ENCODE assay signal across 23 mouse cellular contexts in genomic region chr1:135892764-135893163, GRCm38 (mm10). TPM values are rescaled to one million over a fixed set of nuclear protein-coding genes. Genes with fewer than 3 reads are reported as not detected.
"Had no signal": no experiment of that assay in that cellular context is flagged by ENCODE, and none has a peak within 500 bp of the region (broad histone marks: within the 10 kb centered on the region; RNA-seq: fewer than 3 reads in every experiment).

No protein-coding gene starts in this region.

- H3K4me1 ChIP-seq: midbrain, embryonic 12.5 days; midbrain, embryonic 15.5 days; neural tube, embryonic 13.5 days; stomach, embryonic 15.5 days had no signal

- H3K36me3 ChIP-seq: midbrain, embryonic 12.5 days; midbrain, embryonic 15.5 days; neural tube, embryonic 13.5 days; stomach, embryonic 15.5 days had no signal

- H3K4me3 ChIP-seq: layer of hippocampus, adult 2 months; midbrain, embryonic 12.5 days; midbrain, embryonic 15.5 days; neural tube, embryonic 13.5 days; stomach, embryonic 15.5 days had no signal

- DNase-seq: kidney, adult 11 months; kidney, adult 9 months; kidney, postnatal 14 days; layer of hippocampus, adult 9-11 months; liver, postnatal 0 days; lung, embryonic 14.5 days; retina, postnatal 1 day; right cerebral cortex, postnatal 25 days; spleen, adult 18-20 months; thymus, adult 2 months; thymus, postnatal 14 days; thymus, postnatal 4 days had no signal

- H3K4me2 ChIP-seq: liver, embryonic 11.5 days; lung, embryonic 14.5 days; midbrain, embryonic 12.5 days; midbrain, embryonic 15.5 days; neural tube, embryonic 13.5 days; stomach, embryonic 15.5 days had no signal

- H3K27me3 ChIP-seq: midbrain, embryonic 12.5 days; midbrain, embryonic 15.5 days; neural tube, embryonic 13.5 days; stomach, embryonic 15.5 days had no signal

- H3K27ac ChIP-seq: layer of hippocampus, adult 2 months; liver, embryonic 14.5 days; macrophage; midbrain, embryonic 12.5 days; midbrain, embryonic 15.5 days; neural tube, embryonic 13.5 days had no signal

- ATAC-seq: liver, postnatal 0 days; midbrain, embryonic 15.5 days had no signal

- H3K9me3 ChIP-seq: midbrain, embryonic 12.5 days; midbrain, embryonic 15.5 days; neural tube, embryonic 13.5 days; stomach, embryonic 15.5 days had no signal

- H3K9ac ChIP-seq: liver, embryonic 14.5 days; liver, postnatal 0 days; lung, embryonic 14.5 days; midbrain, embryonic 12.5 days; midbrain, embryonic 15.5 days; neural tube, embryonic 13.5 days; stomach, embryonic 15.5 days had no signal

RNA-seq across cellular contexts. Expression of gene Pkp1, which starts 26.2 kb away (rescaled TPM):
- total RNA-seq: layer of hippocampus, adult 2 months; layer of hippocampus, postnatal 25 days; megakaryocyte, adult 5-6 weeks; neutrophil, adult 5-6 weeks had no signal
- polyA plus RNA-seq: macrophage had no signal

RNA-seq across cellular contexts. Expression of gene Tnnt2, which starts 56.6 kb away (rescaled TPM):
- total RNA-seq: megakaryocyte, adult 5-6 weeks; neutrophil, adult 5-6 weeks had no signal
- polyA plus RNA-seq: macrophage had no signal
